Mouse (Mus musculus) heart, postnatal 0 days (tissue): ENCODE results near the gene Cby1.

Experiments used
- CTCF ChIP-seq: IDR thresholded peaks from 2 replicates; pipeline ENCODE4 v1.5.1; 2016; ENCODE audit warnings: antibody characterized with exemption, control low read depth, low read depth
- EP300 ChIP-seq: IDR thresholded peaks from 2 replicates; pipeline ENCODE4 v1.6.1; 2016; ENCODE audit warnings: antibody characterized with exemption, low read depth

GRCm38 (mm10) chr15:79696508-79696907 is 37.5 kb downstream of the Cby1 start:
- no peak for TF ChIP-seq EP300
- no peak for TF ChIP-seq CTCF
